Mouse (Mus musculus): ENCODE results near the gene Atf7ip. TPM values are rescaled to one million over a fixed set of nuclear protein-coding genes. Genes with fewer than 3 reads are reported as not detected.
A peak's percentile ranks its signal among the peaks of the same experiment; 100 is the strongest.

The Atf7ip gene
- total RNA-seq, 2 experiments from 2014 or later = 32.3 to 126 TPM

GRCm38 (mm10) chr6:136550596-136551304 lies 44.8 kb downstream of the Atf7ip start:
- ATAC-seq (replicated peaks; ENCODE audit: poor library complexity, severe bottlenecking) = peak; percentile 78

GRCm38 (mm10) chr6:136551550-136552109 lies 45.7 kb downstream of the Atf7ip start:
- no peak for ATAC-seq (replicated peaks; ENCODE audit: poor library complexity, severe bottlenecking)

- no peak for ATAC-seq (replicated peaks; ENCODE audit: poor library complexity, severe bottlenecking)
Measured at GRCm38 (mm10) chr6:136553156-136553555, 47.2 kb downstream of the Atf7ip start.

- ATAC-seq (replicated peaks; ENCODE audit: poor library complexity, severe bottlenecking) = peak; percentile 86
Measured at GRCm38 (mm10) chr6:136553767-136554569, 48.0 kb downstream of the Atf7ip start.

- no peak; the same call in 1 of the 2 replicates for ATAC-seq (replicated peaks; ENCODE audit: poor library complexity, severe bottlenecking)
Measured at GRCm38 (mm10) chr6:136554774-136555522, 49.0 kb downstream of the Atf7ip start.

- peak; percentile 78 for ATAC-seq (replicated peaks; ENCODE audit: poor library complexity, severe bottlenecking)
Measured at GRCm38 (mm10) chr6:136555523-136555915, 49.6 kb downstream of the Atf7ip start.

- no peak for ATAC-seq (replicated peaks; ENCODE audit: poor library complexity, severe bottlenecking)
Measured at GRCm38 (mm10) chr6:136558288-136559005, 52.5 kb downstream of the Atf7ip start.

GRCm38 (mm10) chr6:136566002-136566401 lies 60.0 kb downstream of the Atf7ip start:
- no peak for ATAC-seq (replicated peaks; ENCODE audit: poor library complexity, severe bottlenecking)

GRCm38 (mm10) chr6:136590739-136591138 lies 84.8 kb downstream of the Atf7ip start:
- ATAC-seq (replicated peaks; ENCODE audit: poor library complexity, severe bottlenecking) = peak; percentile 37; the same call in 1 of the 2 replicates

GRCm38 (mm10) chr6:136594541-136594940 lies 88.6 kb downstream of the Atf7ip start:
- ATAC-seq (replicated peaks; ENCODE audit: poor library complexity, severe bottlenecking) = no peak

- no peak for ATAC-seq (replicated peaks; ENCODE audit: poor library complexity, severe bottlenecking)
Measured at GRCm38 (mm10) chr6:136602601-136603000, 96.6 kb downstream of the Atf7ip start.

- no peak for ATAC-seq (replicated peaks; ENCODE audit: poor library complexity, severe bottlenecking)
Measured at GRCm38 (mm10) chr6:136611351-136612215, 105.6 kb downstream of the Atf7ip start.

GRCm38 (mm10) chr6:136612312-136612711 lies 106.3 kb downstream of the Atf7ip start:
- no peak; the same call in 1 of the 2 replicates for ATAC-seq (replicated peaks; ENCODE audit: poor library complexity, severe bottlenecking)

GRCm38 (mm10) chr6:136614156-136614555 lies 108.2 kb downstream of the Atf7ip start:
- no peak for ATAC-seq (replicated peaks; ENCODE audit: poor library complexity, severe bottlenecking)

- peak; percentile 96 for ATAC-seq (replicated peaks; ENCODE audit: poor library complexity, severe bottlenecking)
Measured at GRCm38 (mm10) chr6:136620361-136621139, 114.6 kb downstream of the Atf7ip start.

GRCm38 (mm10) chr6:136625421-136625820 lies 119.5 kb downstream of the Atf7ip start:
- ATAC-seq (replicated peaks; ENCODE audit: poor library complexity, severe bottlenecking) = no peak

- ATAC-seq (replicated peaks; ENCODE audit: poor library complexity, severe bottlenecking) = no peak
Measured at GRCm38 (mm10) chr6:136629639-136630038, 123.7 kb downstream of the Atf7ip start.

GRCm38 (mm10) chr6:136631519-136631918 lies 125.6 kb downstream of the Atf7ip start:
- ATAC-seq (replicated peaks; ENCODE audit: poor library complexity, severe bottlenecking) = no peak

All from granulocyte monocyte progenitor cell, adult 5-6 weeks (primary cell).